Mouse (Mus musculus) embryonic facial prominence, embryonic 14.5 days (tissue): Measurements from ENCODE around the gene 1700001C02Rik. TPM values are rescaled to one million over a fixed set of nuclear protein-coding genes. Genes with fewer than 3 reads are reported as not detected.

ENCODE experiments used
- ATAC-seq: fragments of 200-750 bp; cut with Nextera tagmentation; 2 replicates; pipeline ENCODE4 v1.8.0; 2017; ENCODE audit warnings: low read depth, moderate number of reproducible peaks, moderate TSS enrichment
- DNase-seq: peaks from one replicate; pipeline ENCODE4 v3.0.0-alpha.2; 2015; ENCODE audit warnings: low spot score
- H3K27ac ChIP-seq: fragments of 300-500 bp; sonication (generic); replicated peaks from 2 replicates; pipeline ENCODE4 v1.5.1; 2014; ENCODE audit warnings: low read depth, mild to moderate bottlenecking, low read length, moderate library complexity
- H3K27me3 ChIP-seq: fragments of 300-500 bp; sonication (generic); replicated peaks from 2 replicates; pipeline ENCODE4 v1.6.1; 2014; ENCODE audit warnings: low read length; ENCODE audit not compliant: control insufficient read depth, insufficient read depth
- H3K36me3 ChIP-seq: fragments of 300-500 bp; sonication (generic); 2 replicates; pipeline ENCODE4 v1.6.1; 2014; ENCODE audit warnings: low read length, mixed read lengths; ENCODE audit not compliant: control insufficient read depth, insufficient read depth
- H3K4me1 ChIP-seq: fragments of 300-500 bp; sonication (generic); 2 replicates; pipeline ENCODE4 v1.6.1; 2014; ENCODE audit warnings: antibody characterized with exemption, low read length; ENCODE audit not compliant: control insufficient read depth, insufficient read depth
- H3K4me2 ChIP-seq: fragments of 300-500 bp; sonication (generic); 2 replicates; pipeline ENCODE4 v1.6.1; 2014; ENCODE audit warnings: low read depth, mild to moderate bottlenecking, low read length, moderate library complexity, mixed read lengths
- H3K4me3 ChIP-seq: fragments of 300-500 bp; sonication (generic); 2 replicates; pipeline ENCODE4 v1.5.1; 2014; ENCODE audit warnings: low read depth, mild to moderate bottlenecking, low read length
- H3K9ac ChIP-seq: fragments of 300-500 bp; sonication (generic); 2 replicates; pipeline ENCODE4 v1.6.1; 2014; ENCODE audit warnings: low read depth, mild to moderate bottlenecking, low read length, moderate library complexity, mixed read lengths
- H3K9me3 ChIP-seq: fragments of 300-500 bp; sonication (generic); 2 replicates; pipeline ENCODE4 v1.6.1; 2016; ENCODE audit warnings: low read length; ENCODE audit not compliant: control insufficient read depth
- WGBS: fragments of 180-500 bp; shearing (Covaris S2); extraction: QIAGEN DNeasy Blood & Tissue Kit; methylation state at CpG from one replicate; pipeline ENCODE4 v1.1.7; 2014; 5-methylcytosine and 5-hydroxymethylcytosine counted together
- polyA plus RNA-seq: library from polyadenylated mRNA; unstranded; fragments of >200 nt; fragmentation: Nextera tagmentation; extraction: Ambion mirVana; gene quantifications from 2 replicates; pipeline ENCODE4 v1.2.1, GENCODE M21; 2014

The 1700001C02Rik gene
- polyA plus RNA-seq, 1 experiment from 2014 or later = 5.9 TPM

- H3K4me3 ChIP-seq = no peak overlapping the region
- peak overlapping the region; percentile 29 for H3K27ac ChIP-seq
- 25% methylated on average over 7 of the region's 7 CpGs for WGBS
- no peaks in the 10 kb centered on the region for H3K9me3 ChIP-seq
- H3K4me2 ChIP-seq = no peak overlapping the region
- H3K36me3 ChIP-seq = no peaks in the 10 kb centered on the region
- ATAC-seq (peak; percentile 15; the same call in 1 of the 2 replicates), DNase-seq (peak; percentile 74)
- H3K27me3 ChIP-seq = no peaks in the 10 kb centered on the region
- peaks cover 20% of the 10 kb centered on the region; the same call in 1 of the 2 replicates for H3K4me1 ChIP-seq
- no peak overlapping the region for H3K9ac ChIP-seq
Measured at GRCm38 (mm10) chr5:30497299-30497698, 31.5 kb downstream of the 1700001C02Rik start.

GRCm38 (mm10) chr5:30513111-30513510 lies 47.3 kb downstream of the 1700001C02Rik start:
- WGBS = 77% methylated on average over 8 of the region's 8 CpGs
- H3K4me1 ChIP-seq = 0 out of 2 replicates have a peak, but pooled peaks cover 3% of the 10 kb centered on the region
- no peaks in the 10 kb centered on the region for H3K36me3 ChIP-seq
- no peak overlapping the region for H3K27ac ChIP-seq
- no peaks in the 10 kb centered on the region for H3K27me3 ChIP-seq
- no peak overlapping the region for H3K4me2 ChIP-seq
- no peak for DNase-seq
- no peak for ATAC-seq
- H3K4me3 ChIP-seq = no peak overlapping the region
- H3K9ac ChIP-seq = no peak overlapping the region
- no peaks in the 10 kb centered on the region for H3K9me3 ChIP-seq

DNA sequence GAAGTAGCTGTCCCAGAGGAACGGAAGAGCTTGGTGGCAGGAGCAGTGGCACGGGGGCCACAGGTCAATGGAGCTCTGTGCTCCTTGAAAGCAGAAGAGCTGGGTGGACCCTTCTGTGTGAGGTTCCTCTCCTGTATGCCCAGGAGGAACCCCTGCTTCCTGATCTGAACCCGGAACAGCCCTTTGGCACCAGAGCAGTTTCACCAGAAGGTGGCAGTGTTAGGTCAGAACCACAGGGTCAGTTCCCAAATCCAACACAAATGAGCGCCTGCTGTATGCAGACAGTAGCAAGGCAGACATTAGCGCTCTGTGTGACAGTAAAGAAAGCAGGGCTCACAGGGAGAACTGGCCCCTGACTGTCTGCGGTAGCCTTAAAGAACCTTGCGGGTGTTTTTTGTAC lies 50.5 kb downstream of the 1700001C02Rik start:
- no peak overlapping the region for H3K27ac ChIP-seq
- WGBS = 61% methylated on average over 7 of the region's 7 CpGs

DNA sequence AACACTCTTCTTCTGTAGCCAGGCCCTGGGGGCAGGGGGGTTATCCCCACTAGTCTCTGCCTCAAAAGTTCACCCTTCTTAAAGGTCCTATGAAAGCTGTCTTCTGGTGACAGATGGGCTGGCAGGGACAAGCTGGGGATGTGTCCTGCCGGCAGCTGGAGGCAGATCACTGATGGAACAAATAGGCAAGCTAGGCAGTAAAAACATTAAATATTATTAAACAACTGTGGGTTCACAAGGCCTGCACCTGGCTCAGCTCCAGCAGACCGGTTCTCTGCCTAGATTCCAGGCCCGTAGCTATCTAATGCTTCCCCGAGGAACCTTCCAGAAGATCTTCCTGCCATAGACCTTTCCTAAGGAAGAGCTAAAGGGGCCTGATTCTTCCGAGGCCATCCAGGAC lies 52.3 kb downstream of the 1700001C02Rik start:
- Histone ChIP-seq H3K27ac (no peak overlapping the region), H3K36me3 (no peaks in the 10 kb centered on the region), H3K9me3 (no peaks in the 10 kb centered on the region), H3K4me1 (no peaks in the 10 kb centered on the region), H3K4me3 (no peak overlapping the region), H3K9ac (no peak overlapping the region), H3K4me2 (no peak overlapping the region), H3K27me3 (no peaks in the 10 kb centered on the region)
- no peak for ATAC-seq
- 61% methylated on average over 5 of the region's 5 CpGs for WGBS
- DNase-seq = no peak

More for the DNA sequence above, 50.5 kb downstream of the 1700001C02Rik start:
- Histone ChIP-seq H3K4me3 (no peak overlapping the region), H3K9me3 (no peaks in the 10 kb centered on the region), H3K9ac (no peak overlapping the region), H3K27me3 (no peaks in the 10 kb centered on the region), H3K4me1 (no peaks in the 10 kb centered on the region), H3K4me2 (no peak overlapping the region), H3K36me3 (no peaks in the 10 kb centered on the region)
- no peak for ATAC-seq
- peak; percentile 12 for DNase-seq

- Histone ChIP-seq H3K4me2 (no peak overlapping the region), H3K9me3 (no peaks in the 10 kb centered on the region), H3K9ac (no peak overlapping the region), H3K4me1 (no peaks in the 10 kb centered on the region), H3K4me3 (no peak overlapping the region), H3K36me3 (no peaks in the 10 kb centered on the region), H3K27ac (no peak overlapping the region), H3K27me3 (no peaks in the 10 kb centered on the region)
- WGBS = 62% methylated on average over 6 of the region's 6 CpGs
- no peak for DNase-seq
- no peak for ATAC-seq
Measured at GRCm38 (mm10) chr5:30518547-30518946, 52.7 kb downstream of the 1700001C02Rik start.

- no peaks in the 10 kb centered on the region for H3K27me3 ChIP-seq
- no peak overlapping the region for H3K27ac ChIP-seq
- WGBS = 42% methylated on average over 7 of the region's 7 CpGs
Measured at GRCm38 (mm10) chr5:30519494-30519893, 53.6 kb downstream of the 1700001C02Rik start.

DNA sequence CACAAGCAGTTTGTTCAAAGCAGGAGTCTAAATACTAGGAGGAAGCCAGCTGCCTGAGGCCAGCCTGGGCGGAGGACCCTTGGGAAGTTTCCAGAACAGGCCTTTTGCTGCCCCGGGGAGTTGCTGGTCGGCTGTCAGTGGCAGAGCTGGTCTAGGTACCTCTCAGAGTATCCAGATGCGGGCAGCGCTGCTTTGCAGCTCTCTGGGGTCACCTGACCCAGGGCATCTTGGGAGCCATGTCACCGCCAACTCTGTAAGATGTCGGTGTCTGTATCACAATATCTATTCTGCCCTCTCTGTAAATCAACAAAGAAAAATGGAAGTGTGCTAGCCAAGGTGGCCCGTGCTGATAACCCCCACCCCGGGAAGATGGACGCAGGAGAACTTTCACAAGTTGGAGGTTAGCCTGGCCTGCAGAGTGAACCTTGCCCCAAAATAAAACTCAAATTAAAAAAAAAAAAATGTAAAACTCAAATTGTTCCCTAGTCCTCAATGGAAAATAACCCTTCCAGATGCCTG lies 54.4 kb downstream of the 1700001C02Rik start:
- Histone ChIP-seq H3K4me1 (no peaks in the 10 kb centered on the region), H3K27me3 (no peaks in the 10 kb centered on the region), H3K4me3 (no peak overlapping the region), H3K27ac (no peak overlapping the region), H3K9me3 (no peaks in the 10 kb centered on the region), H3K36me3 (no peaks in the 10 kb centered on the region), H3K4me2 (no peak overlapping the region), H3K9ac (no peak overlapping the region)
- 80% methylated on average over 10 of the region's 10 CpGs for WGBS
- DNase-seq (no peak), ATAC-seq (no peak)

More at GRCm38 (mm10) chr5:30519494-30519893, 53.6 kb downstream of the 1700001C02Rik start:
- Histone ChIP-seq H3K9me3 (no peaks in the 10 kb centered on the region), H3K9ac (no peak overlapping the region), H3K36me3 (no peaks in the 10 kb centered on the region), H3K4me1 (no peaks in the 10 kb centered on the region), H3K4me3 (no peak overlapping the region), H3K4me2 (no peak overlapping the region)
- no peak for DNase-seq
- ATAC-seq = no peak

- Histone ChIP-seq H3K4me3 (no peak overlapping the region), H3K9me3 (no peaks in the 10 kb centered on the region), H3K27ac (no peak overlapping the region), H3K4me1 (no peaks in the 10 kb centered on the region), H3K9ac (no peak overlapping the region), H3K4me2 (no peak overlapping the region), H3K36me3 (no peaks in the 10 kb centered on the region), H3K27me3 (no peaks in the 10 kb centered on the region)
- DNase-seq (no peak), ATAC-seq (no peak)
- WGBS = 86% methylated on average over 8 of the region's 8 CpGs
Measured at GRCm38 (mm10) chr5:30522406-30522805, 56.6 kb downstream of the 1700001C02Rik start.

DNA sequence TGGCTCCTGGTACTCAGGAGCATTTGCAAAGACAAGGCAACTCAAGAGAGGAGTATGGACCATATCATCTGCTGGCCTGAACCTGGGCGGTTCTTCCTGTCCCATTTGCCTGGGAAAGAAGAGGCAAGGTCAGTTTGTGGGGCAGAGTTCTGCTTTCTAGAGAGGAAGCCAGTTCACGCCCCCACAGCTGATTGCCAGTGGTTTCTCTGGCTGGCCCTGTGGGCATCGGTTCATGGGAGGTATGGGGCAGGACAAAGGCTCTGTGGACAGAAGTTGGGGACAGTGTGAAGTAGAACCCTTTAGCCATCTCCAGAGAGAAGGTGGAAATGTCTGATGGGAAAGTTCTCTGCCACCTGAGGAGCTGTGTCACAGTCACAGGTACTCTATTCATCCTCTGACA lies 57.3 kb downstream of the 1700001C02Rik start:
- ATAC-seq = no peak
- WGBS = 73% methylated on average over 3 of the region's 3 CpGs
- no peak overlapping the region for H3K27ac ChIP-seq
- no peaks in the 10 kb centered on the region for H3K36me3 ChIP-seq
- H3K4me2 ChIP-seq = no peak overlapping the region
- no peaks in the 10 kb centered on the region for H3K27me3 ChIP-seq
- DNase-seq = no peak
- H3K9ac ChIP-seq = no peak overlapping the region
- H3K4me3 ChIP-seq = no peak overlapping the region
- H3K9me3 ChIP-seq = no peaks in the 10 kb centered on the region
- no peaks in the 10 kb centered on the region for H3K4me1 ChIP-seq
